Mouse (Mus musculus) frontal cortex, adult 2 months (tissue): ENCODE measurements around the gene Mplkip. TPM values are rescaled to one million over a fixed set of nuclear protein-coding genes. Genes with fewer than 3 reads are reported as not detected.

Experiments used
- polyA plus RNA-seq: library from polyadenylated mRNA; depleted of rRNA; stranded (reverse); fragments of >200 nt; gene quantifications from 2 replicates; pipeline ENCODE4 v1.2.3, GENCODE M21; 2012; rRNA removed

Gene Mplkip
- polyA plus RNA-seq, 1 experiment = 10.8 TPM

Other genes with a start within 250 kb of the Mplkip start
- gene Sugct, start 361 bp downstream of the Mplkip start, polyA plus RNA-seq = 5.3 and 5.8 TPM in 2 replicates
- 29.7 and 31.7 TPM in 2 replicates for gene Cdk13, start 109.9 kb downstream of the Mplkip start, polyA plus RNA-seq
- 48.0 and 50.4 TPM in 2 replicates for gene Rala, start 249.0 kb downstream of the Mplkip start, polyA plus RNA-seq